ENCODE assay signal across 9 mouse cellular contexts in genomic region chr1:139161619-139162018, GRCm38 (mm10).
DNase-seq lines count a peak whose midpoint lies in the region; ATAC-seq lines count a peak whose summit lies in the region.
"Had no signal": no experiment of that assay in that cellular context is flagged by ENCODE, and none has a peak within 500 bp of the region (broad histone marks: within the 10 kb centered on the region; RNA-seq: fewer than 3 reads in every experiment).

No protein-coding gene starts in this region.

- H3K27me3 ChIP-seq in midbrain, embryonic 12.5 days, result no peaks in the 10 kb centered on the region

- no peaks in the 10 kb centered on the region for H3K36me3 ChIP-seq in midbrain, embryonic 12.5 days

- WGBS in midbrain, embryonic 12.5 days, result 52% methylated on average over 3 of the region's 3 CpGs

- H3K4me3 ChIP-seq in midbrain, embryonic 12.5 days, result no peak overlapping the region

- H3K9me3 ChIP-seq in midbrain, embryonic 12.5 days, result no peaks in the 10 kb centered on the region

- H3K4me2 ChIP-seq in midbrain, embryonic 12.5 days (replicated peaks), result no peak overlapping the region

- no peak overlapping the region for H3K9ac ChIP-seq in midbrain, embryonic 12.5 days (replicated peaks)

- no peak overlapping the region for H3K27ac ChIP-seq in midbrain, embryonic 12.5 days (replicated peaks)

- intact Hi-C loops in gastrocnemius, postnatal 36 days (cut with DNase I), result no loop called here

- peak; percentile 8 for DNase-seq in kidney, adult 9 months
- no peak for DNase-seq in kidney, adult 18-20 months
- peak; percentile 84 for DNase-seq in ES-CJ7 (ENCODE audit: low read depth, low spot score)
- DNase-seq in brain, adult 2 months (ENCODE audit: low read depth, low spot score), result peak; percentile 25
- no peak for DNase-seq in cerebellum, adult 18-20 months
- DNase-seq in testis, postnatal 14 days (ENCODE audit: low spot score), result no peak
- no peak for DNase-seq in gastrocnemius, postnatal 36 days
- DNase-seq: kidney, postnatal 4 days had no signal

- no peaks in the 10 kb centered on the region for H3K4me1 ChIP-seq in midbrain, embryonic 12.5 days

- 0 out of 2 replicates have a peak, but pooled peaks have one; percentile 39 for ATAC-seq in midbrain, embryonic 12.5 days (ENCODE audit: low FRiP score, low read depth)

Comparison
In these comparisons a context has a peak if more than half of its experiments do, and no peak if none do; other contexts are left out.
1. DNase-seq: peak in kidney, adult 9 months (single experiment), ES-CJ7 (single experiment) and brain, adult 2 months (single experiment); none in kidney, adult 18-20 months (single experiment), cerebellum, adult 18-20 months (0 of 2), testis, postnatal 14 days (single experiment) and gastrocnemius, postnatal 36 days (0 of 2).